Mouse (Mus musculus): ENCODE measurements at regions not wholly inside any gene's neighbourhood (a gene's known extent, or its start where the extent isn't known, plus 50 kb on each side); places are given as distances from the start of the nearest gene placed in this dataset.

DNA sequence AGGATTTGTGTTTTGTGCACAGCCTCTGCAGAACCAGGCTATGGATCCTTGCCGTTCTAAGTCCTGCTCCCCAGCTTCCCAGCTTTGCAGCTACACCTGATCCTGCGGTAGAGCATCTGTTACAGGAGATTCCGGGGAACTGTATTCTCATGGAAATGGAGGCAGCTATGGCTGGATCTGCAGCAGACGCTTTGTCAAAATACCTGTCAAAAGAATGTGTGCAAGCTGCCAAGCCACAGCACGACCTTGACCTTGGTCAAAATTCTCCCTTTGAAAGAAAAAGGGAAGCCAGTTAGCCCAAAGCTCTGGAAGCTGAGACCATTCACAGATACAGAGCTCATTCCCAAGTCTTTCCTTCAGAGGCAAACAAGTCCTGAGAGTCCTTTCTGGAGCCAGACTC, 255.3 kb downstream of the Med13l start:
- Histone ChIP-seq H3K27me3 (ENCODE audit: insufficient read depth, low read length) (no peaks in the 10 kb centered on the region), H3K4me1 (ENCODE audit: insufficient read depth) (no peaks in the 10 kb centered on the region), H3K9ac (no peak overlapping the region), H3K27ac (ENCODE audit: low read depth, low read length) (no peak overlapping the region), H3K9me3 (ENCODE audit: low read length) (no peaks in the 10 kb centered on the region), H3K4me2 (ENCODE audit: low read depth) (no peak overlapping the region), H3K36me3 (ENCODE audit: insufficient read depth) (no peaks in the 10 kb centered on the region), H3K4me3 (ENCODE audit: low read depth, low read length) (no peak overlapping the region)
- DNase-seq (no peak), ATAC-seq (no peak)
- WGBS: 65% methylated on average over 5 of the region's 5 CpGs
- no peak for TF ChIP-seq CTCF (IDR thresholded peaks at IDR 0.05; ENCODE audit: low read depth)

DNA sequence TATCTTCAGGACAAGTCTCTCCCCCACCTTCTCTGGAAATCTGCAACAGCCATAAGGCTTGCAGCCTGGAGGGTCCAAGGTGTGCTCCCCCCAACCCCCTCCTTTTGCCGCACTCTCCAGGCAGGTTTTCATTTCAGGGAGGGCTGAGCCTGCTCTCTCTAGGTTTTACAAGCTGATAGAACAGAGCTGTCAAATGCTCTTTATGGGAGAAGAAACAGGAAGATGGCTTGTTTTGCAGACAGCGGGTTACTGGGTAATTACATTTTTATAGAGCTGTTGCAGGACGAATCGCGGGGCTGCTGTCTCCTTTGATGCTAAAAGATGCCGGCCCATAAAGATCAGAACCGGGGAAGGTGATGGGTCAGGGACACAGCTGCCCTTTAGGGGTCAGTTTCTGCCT, 257.8 kb downstream of the Med13l start:
- Histone ChIP-seq H3K9ac (no peak overlapping the region), H3K27me3 (ENCODE audit: insufficient read depth, low read length) (no peaks in the 10 kb centered on the region), H3K27ac (ENCODE audit: low read depth, low read length) (no peak overlapping the region), H3K4me3 (ENCODE audit: low read depth, low read length) (no peak overlapping the region), H3K9me3 (ENCODE audit: low read length) (0 out of 2 replicates have a peak, but pooled peaks cover 6% of the 10 kb centered on the region), H3K4me1 (ENCODE audit: insufficient read depth) (no peaks in the 10 kb centered on the region), H3K36me3 (ENCODE audit: insufficient read depth) (no peaks in the 10 kb centered on the region), H3K4me2 (ENCODE audit: low read depth) (no peak overlapping the region)
- DNase-seq (no peak), ATAC-seq (no peak)
- WGBS: 77% methylated on average over 7 of the region's 7 CpGs
- no peak for TF ChIP-seq CTCF (IDR thresholded peaks at IDR 0.05; ENCODE audit: low read depth)

DNA sequence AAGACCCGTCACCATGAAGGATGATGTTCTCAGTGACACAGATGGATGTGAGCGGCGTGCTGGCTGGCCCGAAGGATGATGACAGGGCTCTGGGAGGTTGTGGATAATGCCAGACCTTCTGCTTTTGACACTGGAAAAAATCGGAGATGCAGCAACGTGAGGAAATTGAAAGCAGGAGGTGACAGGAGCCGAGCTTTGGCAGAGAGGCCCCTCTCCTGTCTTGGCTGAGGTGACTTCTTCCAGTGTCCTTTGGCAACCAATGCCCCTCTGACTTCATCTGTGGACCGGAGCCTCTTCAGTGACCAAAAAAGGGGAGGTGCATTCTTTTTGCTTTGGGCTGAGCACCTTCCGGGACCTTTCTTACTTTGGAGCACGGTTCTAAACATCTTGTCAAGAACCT, 264.3 kb downstream of the Med13l start:
- no peak for TF ChIP-seq CTCF (IDR thresholded peaks at IDR 0.05; ENCODE audit: low read depth)
- H3K9me3 ChIP-seq (ENCODE audit: low read length): 0 out of 2 replicates have a peak, but pooled peaks cover 6% of the 10 kb centered on the region
- H3K9ac ChIP-seq: no peak overlapping the region
- H3K4me1 ChIP-seq (ENCODE audit: insufficient read depth): no peaks in the 10 kb centered on the region
- H3K4me3 ChIP-seq (ENCODE audit: low read depth, low read length): no peak overlapping the region
- H3K36me3 ChIP-seq (ENCODE audit: insufficient read depth): no peaks in the 10 kb centered on the region
- DNase-seq: no peak
- ATAC-seq: no peak
- H3K27me3 ChIP-seq (ENCODE audit: insufficient read depth, low read length): no peaks in the 10 kb centered on the region
- WGBS: 84% methylated on average over 10 of the region's 10 CpGs
- no peak overlapping the region for H3K4me2 ChIP-seq (ENCODE audit: low read depth)
- no peak overlapping the region for H3K27ac ChIP-seq (ENCODE audit: low read depth, low read length)

DNA sequence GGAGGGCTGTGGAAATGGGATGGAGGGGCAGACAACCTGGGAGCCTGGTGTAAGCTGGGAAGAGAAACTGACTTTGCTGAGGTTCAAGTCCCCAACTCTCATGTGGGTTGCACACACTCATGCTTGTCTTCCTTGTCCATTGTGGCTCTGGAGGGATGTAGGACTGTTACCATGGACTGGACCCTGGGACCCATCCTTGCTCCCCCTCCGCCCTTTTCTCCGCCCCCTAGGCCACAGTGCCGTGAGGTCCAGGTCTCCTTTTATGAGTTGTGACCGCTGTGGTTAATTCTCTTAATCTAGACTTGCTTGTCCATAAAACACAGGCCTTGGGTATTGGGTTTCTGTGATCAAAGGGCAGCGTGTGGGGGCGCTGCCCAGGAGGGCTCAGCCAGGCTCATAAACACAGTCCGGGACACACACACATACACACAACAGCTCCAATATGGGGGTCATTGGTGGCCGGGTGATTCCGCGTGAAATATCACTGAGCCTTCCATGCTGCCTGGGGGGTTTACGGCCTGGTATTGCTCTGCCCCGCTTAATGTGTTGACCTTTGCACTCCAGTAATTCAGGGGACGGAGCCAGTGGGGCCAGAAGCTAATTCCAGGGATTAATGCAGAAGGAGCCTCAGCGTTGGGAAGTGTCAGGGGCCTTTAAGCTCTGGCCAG, 268.7 kb downstream of the Med13l start:
- Histone ChIP-seq H3K4me3 (ENCODE audit: low read depth, low read length) (no peak overlapping the region), H3K27ac (ENCODE audit: low read depth, low read length) (no peak overlapping the region)
- DNase-seq: no peak

DNA sequence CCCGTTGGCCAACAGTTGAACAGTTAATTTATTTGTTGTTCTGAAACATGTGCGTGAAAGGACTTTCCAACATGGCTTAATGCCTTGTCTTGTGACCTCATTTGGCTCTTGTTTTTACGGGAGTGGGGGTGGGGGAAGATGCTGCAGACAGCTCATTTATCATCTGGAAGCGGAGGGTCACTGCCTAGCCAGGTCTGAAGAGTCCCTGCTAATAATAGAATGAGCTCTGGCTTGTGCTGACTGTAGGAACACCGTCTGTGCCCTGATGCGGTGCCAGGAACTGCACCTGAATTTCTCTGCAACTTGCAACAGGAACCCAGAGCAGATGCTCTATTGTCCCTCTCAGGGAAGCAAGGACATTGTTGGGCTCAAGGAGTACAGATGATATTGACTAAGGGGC, 272.2 kb downstream of the Med13l start:
- Histone ChIP-seq H3K9ac (no peak overlapping the region), H3K4me1 (ENCODE audit: insufficient read depth) (no peaks in the 10 kb centered on the region), H3K27ac (ENCODE audit: low read depth, low read length) (no peak overlapping the region), H3K4me2 (ENCODE audit: low read depth) (no peak overlapping the region), H3K9me3 (ENCODE audit: low read length) (no peaks in the 10 kb centered on the region), H3K27me3 (ENCODE audit: insufficient read depth, low read length) (no peaks in the 10 kb centered on the region), H3K4me3 (ENCODE audit: low read depth, low read length) (no peak overlapping the region), H3K36me3 (ENCODE audit: insufficient read depth) (no peaks in the 10 kb centered on the region)
- ATAC-seq (no peak), DNase-seq (no peak)
- 74% methylated on average over 6 of the region's 6 CpGs for WGBS
- TF ChIP-seq CTCF (IDR thresholded peaks at IDR 0.05; ENCODE audit: low read depth): no peak

More for the DNA sequence above, 268.7 kb downstream of the Med13l start:
- Histone ChIP-seq H3K4me2 (ENCODE audit: low read depth) (no peak overlapping the region), H3K36me3 (ENCODE audit: insufficient read depth) (no peaks in the 10 kb centered on the region), H3K27me3 (ENCODE audit: insufficient read depth, low read length) (no peaks in the 10 kb centered on the region), H3K9me3 (ENCODE audit: low read length) (no peaks in the 10 kb centered on the region), H3K9ac (no peak overlapping the region), H3K4me1 (ENCODE audit: insufficient read depth) (no peaks in the 10 kb centered on the region)
- no peak for ATAC-seq
- no peak for TF ChIP-seq CTCF (IDR thresholded peaks at IDR 0.05; ENCODE audit: low read depth)
- 58% methylated on average over 14 of the region's 14 CpGs for WGBS

DNA sequence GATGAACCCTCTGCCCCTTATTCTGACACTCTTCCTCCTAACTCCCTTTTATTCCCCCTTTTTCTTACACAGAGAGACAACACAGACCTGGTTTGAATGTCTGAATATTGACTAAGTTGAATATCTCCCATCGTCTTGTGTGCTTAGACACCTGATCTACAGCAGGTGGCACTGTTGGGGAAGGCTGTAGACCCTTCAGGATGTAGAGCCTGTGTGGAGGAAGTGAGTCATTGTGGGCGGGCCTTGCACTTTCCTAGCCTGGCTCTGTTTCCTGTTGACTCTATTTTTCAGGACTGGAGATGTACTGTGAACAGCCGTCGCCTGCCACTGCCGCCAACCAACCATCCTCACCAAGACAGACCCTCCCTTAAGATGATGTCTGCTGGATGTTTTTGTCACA, 273.6 kb downstream of the Med13l start:
- Histone ChIP-seq H3K9ac (no peak overlapping the region), H3K36me3 (ENCODE audit: insufficient read depth) (no peaks in the 10 kb centered on the region), H3K27ac (ENCODE audit: low read depth, low read length) (no peak overlapping the region), H3K9me3 (ENCODE audit: low read length) (no peaks in the 10 kb centered on the region), H3K4me1 (ENCODE audit: insufficient read depth) (no peaks in the 10 kb centered on the region), H3K4me3 (ENCODE audit: low read depth, low read length) (no peak overlapping the region), H3K27me3 (ENCODE audit: insufficient read depth, low read length) (no peaks in the 10 kb centered on the region), H3K4me2 (ENCODE audit: low read depth) (no peak overlapping the region)
- DNase-seq: no peak
- WGBS: 92% methylated on average over 5 of the region's 5 CpGs
- ATAC-seq: no peak
- TF ChIP-seq CTCF (IDR thresholded peaks at IDR 0.05; ENCODE audit: low read depth): no peak

DNA sequence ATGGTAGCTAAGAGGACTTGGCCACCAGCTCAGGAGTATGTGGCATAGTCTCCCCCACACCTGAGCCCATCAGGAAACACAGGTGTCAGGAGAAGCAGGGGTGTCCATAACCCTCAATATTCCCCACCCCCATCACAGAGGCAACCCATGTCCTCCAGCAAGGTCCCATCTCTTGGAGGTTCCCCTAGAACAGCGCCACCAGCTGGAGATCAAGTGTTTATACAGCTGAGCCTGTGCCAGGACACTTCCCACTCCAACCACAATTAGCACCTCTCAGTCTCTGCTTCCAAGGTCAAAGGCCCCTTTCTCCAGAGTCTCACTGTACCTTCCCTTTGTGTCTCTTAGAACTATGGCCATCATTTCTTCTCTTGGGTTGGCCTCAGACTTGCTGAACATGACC, 276.5 kb downstream of the Med13l start:
- TF ChIP-seq CTCF (IDR thresholded peaks at IDR 0.05; ENCODE audit: low read depth): no peak

More for the DNA sequence above, 276.5 kb downstream of the Med13l start:
- ATAC-seq (no peak), DNase-seq (no peak)
- no peak overlapping the region for H3K27ac ChIP-seq (ENCODE audit: low read depth, low read length)
- no peaks in the 10 kb centered on the region for H3K9me3 ChIP-seq (ENCODE audit: low read length)
- H3K36me3 ChIP-seq (ENCODE audit: insufficient read depth): no peaks in the 10 kb centered on the region
- H3K4me3 ChIP-seq (ENCODE audit: low read depth, low read length): no peak overlapping the region
- no peak overlapping the region for H3K4me2 ChIP-seq (ENCODE audit: low read depth)
- WGBS: 39% methylated on average over 1 of the region's 1 CpGs
- H3K27me3 ChIP-seq (ENCODE audit: insufficient read depth, low read length): no peaks in the 10 kb centered on the region
- H3K4me1 ChIP-seq (ENCODE audit: insufficient read depth): no peaks in the 10 kb centered on the region
- no peak overlapping the region for H3K9ac ChIP-seq
